Mouse (Mus musculus) frontal cortex, postnatal 14 days (tissue): ENCODE data around the gene Lima1.

Experiments
- DNase-seq, 2 experiments: peaks; one replicate each; pipeline ENCODE4 v3.0.0; 2022; ENCODE audit warnings: low spot score in 2 of 2

Lima1 gene

DNA sequence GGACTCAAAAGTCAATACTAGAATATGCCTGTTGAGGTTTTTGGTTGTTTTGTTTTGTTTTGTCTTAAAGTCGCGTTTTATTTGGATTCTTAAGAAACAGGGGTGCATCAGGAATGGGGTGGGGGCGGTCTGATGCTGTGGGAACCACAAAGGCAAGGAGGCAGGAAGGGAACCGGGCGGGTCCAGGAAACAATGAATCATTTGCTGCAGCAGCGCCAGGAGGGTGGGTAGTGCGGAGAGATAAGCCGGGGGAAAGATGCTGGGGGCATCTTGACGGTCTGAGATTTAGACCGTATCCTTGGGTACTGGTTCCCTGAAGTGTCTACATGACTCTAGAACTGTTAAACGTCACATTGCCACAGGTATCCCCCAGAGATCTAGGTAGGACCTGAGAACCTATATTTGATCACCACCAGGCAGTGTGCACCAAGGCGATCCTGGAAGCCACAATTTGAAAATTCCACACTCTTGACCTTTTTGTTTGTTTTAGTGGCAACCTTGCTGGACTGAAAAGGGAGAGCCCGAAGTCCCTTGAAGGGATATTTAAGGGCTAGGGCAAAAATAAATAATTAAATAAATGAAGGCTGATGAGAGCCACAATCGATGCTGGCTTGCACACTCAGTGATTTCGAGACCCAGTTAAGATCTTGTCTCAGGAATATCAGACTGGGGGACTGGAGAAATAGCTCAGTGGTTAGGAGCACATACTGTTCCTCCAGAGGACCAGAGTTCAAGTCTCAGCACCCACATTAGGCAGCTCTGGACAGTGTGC lies 8.6 kb downstream of the Lima1 start:
- no peak for DNase-seq

DNA sequence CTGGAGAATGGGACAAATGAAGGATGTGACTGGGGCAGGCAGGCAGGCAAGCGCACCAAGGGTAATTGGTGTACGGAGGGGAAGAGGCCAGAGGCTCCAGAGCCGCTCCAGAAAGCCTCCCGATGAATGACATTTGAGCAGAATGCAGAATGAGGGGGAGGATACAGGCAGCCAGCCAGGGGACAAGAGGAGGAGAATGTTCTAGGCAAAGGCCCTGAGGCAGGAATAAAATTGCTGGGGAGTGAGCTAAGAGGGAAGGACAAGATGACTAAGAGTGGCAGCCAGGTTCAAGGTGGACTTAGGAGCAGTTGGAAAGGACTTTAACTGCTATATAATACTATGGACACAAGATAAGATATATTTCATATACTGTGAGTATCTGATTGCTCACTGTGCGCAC lies 9.3 kb downstream of the Lima1 start:
- DNase-seq: no peak

DNA sequence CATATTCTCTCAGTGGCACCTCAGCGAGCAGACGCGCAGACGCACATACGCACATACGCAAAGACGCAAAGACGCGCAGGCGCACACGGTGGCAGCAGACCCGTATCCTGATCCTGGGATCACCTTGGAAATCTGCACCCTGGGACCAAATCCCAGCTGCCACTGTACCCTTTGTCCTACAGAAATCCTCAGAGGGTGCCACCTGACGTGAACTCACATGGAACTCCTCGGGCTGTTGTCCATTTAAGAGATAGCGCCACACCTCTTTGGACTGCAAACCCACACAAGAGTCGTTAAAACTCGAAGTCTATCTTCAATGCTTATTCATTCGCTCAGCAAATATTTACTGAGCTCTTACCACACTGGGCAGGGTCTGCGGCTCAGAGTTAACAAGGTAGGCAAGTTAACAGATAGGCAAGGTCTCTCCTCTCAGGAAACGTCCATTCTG lies 9.7 kb downstream of the Lima1 start:
- DNase-seq: no peak

DNA sequence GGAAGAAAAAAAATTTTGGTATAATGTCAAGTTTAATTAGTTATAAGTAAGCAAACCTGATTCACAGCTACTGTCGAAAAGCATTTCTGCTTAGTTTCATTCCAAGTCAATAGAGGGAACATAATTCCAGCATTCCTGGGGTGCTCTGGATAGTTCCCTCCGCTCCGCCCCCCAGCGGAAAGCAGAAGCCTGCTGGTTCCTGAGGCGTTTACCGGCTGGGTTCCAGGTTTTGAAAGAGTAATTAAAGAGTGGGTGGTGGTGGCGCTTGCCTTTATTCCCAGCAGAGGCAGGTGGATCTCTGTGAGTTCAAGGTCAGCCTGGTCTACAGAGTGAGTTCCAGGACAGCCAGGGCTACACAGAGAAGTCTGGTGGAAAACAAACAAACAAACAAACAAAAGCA lies 10.2 kb downstream of the Lima1 start:
- DNase-seq: no peak

DNA sequence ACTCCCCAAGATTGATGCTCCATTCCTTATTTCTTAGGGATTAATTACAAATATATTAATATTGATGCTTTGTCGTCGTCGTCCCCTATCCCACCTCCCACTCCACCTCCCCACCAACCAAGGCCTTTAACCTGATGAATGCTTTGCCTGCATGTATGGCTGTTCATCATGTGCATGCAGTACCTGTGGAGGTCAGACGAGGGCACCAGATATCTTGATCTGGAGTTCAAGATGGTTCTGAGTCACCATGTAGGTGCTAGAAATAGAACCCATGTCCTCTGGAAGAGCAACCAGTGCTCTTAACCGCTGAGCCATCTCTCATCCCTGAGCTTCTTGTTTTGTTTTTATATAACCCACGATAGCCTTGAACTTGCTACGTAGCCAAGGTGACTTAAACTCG lies 11.5 kb downstream of the Lima1 start:
- DNase-seq: no peak

GRCm38 (mm10) chr15:99863358-99863757 lies 11.9 kb downstream of the Lima1 start:
- no peak for DNase-seq

DNA sequence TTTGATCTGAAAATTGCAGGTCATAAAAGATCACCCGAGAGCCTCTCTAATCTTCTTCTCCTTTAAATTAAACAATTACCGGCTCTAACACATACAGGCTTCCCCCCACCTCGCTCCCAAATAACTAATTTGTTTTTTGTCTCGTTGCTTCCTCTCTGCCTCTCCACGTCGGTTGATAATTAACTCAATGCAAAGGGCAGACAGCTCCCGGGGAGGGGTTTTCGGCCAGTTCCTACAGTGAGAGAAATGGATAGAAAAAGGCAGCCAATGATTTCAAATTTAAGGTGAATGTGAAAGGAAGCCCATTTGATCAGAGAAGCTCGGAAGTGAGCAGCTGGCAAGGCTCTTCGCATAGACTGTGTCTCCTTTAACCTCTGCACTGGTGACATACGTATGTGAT lies 12.8 kb downstream of the Lima1 start:
- DNase-seq: no peak

DNA sequence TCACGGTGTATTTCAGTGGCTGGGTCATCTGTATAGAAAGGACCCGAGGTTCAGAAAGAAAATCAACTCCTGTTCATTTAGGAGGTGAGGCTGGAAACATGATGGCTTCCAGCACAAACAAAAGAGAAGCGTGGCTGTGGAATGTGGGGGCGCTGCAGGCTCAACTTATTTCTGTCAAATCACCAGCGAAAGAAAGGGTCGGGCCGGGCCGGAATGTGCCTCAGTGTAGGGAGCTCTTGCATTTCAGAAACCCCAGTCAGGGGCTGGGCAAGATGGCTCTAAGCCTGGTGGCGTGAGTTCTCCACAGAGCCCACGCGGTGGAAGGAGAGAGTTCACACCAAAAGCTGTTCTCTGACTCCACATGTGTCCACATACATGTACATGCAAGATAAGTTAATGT lies 13.3 kb downstream of the Lima1 start:
- DNase-seq: no peak

GRCm38 (mm10) chr15:99861536-99861935 lies 13.7 kb downstream of the Lima1 start:
- no peak for DNase-seq

GRCm38 (mm10) chr15:99859644-99860392 lies 15.4 kb downstream of the Lima1 start:
- DNase-seq: no peak

GRCm38 (mm10) chr15:99857479-99857878 lies 17.8 kb downstream of the Lima1 start:
- DNase-seq: no peak

- DNase-seq: no peak
Observed at GRCm38 (mm10) chr15:99855119-99855518, 20.1 kb downstream of the Lima1 start.

DNA sequence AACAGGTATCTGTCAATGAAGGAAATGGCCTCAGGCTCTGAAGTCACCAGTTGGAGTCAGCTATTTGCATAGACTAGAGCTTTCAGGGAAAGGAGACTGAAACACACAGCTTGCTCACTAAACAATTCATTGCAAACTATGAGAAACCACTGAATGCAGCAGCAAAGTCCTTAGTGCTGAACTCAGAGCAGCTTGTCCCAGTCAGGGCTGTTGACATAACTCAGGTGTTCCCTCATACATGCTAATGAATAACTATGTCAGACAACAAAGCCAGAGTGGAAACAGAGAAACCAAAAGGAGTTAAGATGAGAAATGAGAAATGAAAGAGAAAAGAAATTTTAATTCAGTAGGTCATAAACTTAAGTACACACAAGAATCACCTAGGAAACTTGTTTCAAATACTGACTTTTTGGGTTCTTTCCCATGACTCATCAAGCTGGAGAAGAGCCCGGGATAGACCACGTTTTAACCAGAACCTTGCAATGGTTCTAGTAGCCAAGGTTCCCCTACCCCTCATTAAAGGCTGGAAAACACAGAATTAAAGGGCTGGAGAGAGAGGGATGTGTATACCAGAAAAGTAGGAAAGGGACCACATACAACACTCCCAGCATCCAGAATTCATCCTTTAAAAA lies 22.5 kb downstream of the Lima1 start:
- DNase-seq: no peak

DNA sequence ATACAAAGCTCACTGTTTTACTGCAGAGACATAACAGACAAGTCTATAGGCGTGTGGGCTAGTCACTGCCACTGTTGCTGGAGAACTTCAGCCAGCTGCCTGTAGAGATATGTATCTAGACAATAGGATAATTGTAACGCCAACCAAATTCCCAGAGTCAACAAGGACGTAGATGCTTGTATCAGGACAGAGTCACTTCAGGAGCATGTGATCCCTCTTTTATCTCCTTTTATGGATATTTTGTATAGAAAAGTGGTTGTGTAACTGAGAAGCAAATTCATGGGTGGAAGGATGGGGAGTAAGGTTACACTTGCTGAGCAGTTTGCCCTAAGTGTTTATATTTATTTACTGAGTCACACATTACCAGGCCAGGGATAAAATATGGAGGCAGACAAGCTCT lies 25.0 kb downstream of the Lima1 start:
- no peak for DNase-seq

DNA sequence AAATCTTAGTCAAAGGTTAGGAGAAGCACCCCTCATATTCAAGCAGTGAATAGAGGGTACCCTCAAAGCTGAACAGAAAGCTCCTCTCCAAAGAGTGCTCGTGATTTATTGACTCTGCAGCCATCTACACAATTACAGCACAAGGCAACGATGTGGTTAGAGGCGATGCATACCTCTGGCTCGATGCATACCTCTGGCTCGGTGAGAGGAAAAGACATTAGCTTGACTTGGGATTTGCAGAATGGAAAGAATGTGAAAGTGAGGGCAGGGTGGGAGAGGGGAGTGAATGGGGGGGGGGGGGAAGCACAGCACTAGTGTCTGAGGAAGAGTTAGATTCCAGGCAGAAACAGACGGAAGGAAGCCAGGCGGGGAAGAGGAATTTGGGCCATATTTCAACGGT lies 27.3 kb downstream of the Lima1 start:
- no peak for DNase-seq

DNA sequence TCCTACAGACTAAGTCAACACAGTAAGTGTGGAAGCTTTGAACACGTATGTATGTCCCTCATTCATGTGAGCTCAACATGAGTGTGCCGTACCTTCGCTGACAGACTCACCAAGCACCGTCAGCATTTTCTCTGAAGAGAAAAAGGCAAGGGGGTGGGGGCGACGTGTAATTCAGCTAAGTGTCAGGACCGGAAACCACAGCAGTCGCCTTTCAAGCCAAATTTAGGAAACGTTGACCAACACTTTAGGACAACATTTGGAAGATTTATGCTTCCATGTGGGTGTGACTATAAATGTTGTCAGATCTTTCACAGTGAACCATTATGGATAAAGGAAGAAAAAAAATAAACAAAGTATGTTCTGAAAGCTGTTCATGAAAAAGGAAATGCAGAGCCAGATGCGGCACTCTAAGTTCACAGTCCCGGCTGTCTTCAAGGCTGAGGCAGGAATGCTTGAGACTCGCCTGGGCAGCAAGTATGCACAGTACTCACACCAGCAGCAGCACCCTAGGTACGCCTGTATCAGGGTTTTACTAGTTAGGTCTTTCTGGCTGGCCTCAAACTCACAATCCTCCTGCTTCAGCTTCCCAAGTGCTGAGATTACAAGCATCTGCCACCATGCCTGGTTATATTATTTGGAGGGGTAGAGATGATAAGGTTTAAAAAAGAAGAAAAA lies 27.9 kb downstream of the Lima1 start:
- no peak for DNase-seq

- no peak for DNase-seq
Observed at GRCm38 (mm10) chr15:99846633-99847032, 28.6 kb downstream of the Lima1 start.

DNA sequence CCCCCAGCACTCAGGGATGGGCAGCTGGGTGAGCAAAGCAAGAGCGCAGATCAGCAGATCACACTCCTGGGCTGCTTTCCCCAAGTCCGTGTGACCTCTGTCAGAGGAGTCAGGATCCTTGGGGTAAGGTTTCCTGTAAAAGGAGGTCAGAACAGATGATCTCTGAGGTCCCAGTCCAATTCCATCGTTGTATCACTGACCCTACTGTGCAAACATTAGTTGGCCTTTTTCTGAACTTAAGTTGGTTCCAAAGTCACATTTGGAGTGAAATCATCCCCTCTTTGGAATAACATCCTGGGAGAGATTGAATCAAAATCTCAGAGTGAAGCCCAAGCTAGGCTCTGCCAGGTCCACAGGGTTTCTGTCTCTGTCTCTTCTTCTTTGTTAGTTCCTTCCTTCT lies 31.4 kb downstream of the Lima1 start:
- DNase-seq: no peak

GRCm38 (mm10) chr15:99839910-99840309 lies 35.3 kb downstream of the Lima1 start:
- DNase-seq: no peak

DNA sequence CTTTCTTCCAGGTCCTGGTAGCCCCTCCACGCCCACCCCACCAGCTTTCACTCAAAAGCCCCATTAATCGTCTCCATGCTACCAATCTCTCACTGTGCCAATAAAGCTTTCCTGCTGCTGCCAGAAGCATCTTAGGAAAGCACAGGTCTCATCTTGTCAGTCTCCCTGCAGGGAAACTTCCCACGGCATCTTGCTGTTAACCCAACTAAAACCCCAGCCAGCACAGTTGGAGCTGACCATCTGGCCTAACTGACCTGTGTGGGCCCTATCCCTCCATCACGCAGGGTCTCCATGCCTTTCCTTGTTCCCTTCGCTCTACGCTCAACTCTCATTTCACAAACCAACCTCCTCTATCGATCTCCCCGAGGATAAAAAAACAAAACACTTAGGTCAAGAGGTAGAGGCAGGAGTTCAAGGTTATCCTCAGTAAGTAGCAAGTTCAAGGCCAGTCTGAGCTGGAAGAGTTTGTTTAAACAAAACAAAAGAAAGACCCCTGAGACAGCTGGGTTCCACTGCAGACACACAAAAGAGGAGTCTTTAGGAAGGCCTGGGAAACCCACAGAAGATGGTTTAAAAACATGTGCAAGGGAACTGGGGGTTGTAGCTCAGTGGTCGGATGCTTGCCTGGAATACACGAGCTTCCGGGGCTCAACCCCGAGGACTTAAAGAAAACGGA lies 36.0 kb downstream of the Lima1 start:
- DNase-seq: no peak

DNA sequence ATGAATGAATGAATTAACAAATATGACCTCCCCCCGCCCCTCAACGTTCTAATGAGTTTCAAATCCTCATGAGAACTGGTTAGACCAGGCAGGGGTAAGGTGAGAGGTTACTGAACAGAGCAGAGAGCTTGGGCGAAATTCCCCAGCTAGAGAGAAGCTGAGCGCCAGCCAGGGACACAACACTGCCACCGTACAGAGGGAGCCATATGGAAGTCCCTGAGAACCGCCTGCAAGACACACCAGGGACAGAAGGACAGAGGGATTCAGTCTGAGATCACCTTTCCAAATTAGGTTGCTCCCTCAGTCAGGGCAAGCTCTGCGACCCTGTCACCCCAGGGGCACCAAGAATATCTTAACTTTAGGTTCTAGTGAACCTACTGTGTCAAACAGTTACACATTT lies 37.7 kb downstream of the Lima1 start:
- no peak for DNase-seq

DNA sequence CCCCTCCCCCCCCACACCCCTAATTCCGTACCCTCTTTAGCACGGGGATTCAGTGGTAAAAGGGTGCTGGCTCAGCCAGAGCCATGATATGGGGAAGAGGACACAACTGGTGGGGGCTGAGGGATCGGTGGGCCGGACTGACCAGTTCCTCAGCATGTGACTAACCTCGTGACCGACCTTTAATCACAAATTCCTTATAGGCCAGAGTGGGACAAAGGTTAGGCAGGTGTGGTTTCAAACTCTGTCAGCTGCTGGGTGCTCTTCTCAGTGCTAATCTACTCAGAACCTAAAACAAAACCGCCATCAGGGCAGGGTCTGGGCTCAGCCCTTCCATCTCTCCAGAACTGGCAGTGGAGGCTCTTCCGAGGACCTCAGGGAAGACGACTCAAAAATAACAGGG lies 40.1 kb downstream of the Lima1 start:
- DNase-seq: no peak
